Mouse (Mus musculus) liver, embryonic 11.5 days (tissue): ENCODE measurements at regions not wholly inside any gene's neighbourhood (a gene's known extent, or its start where the extent isn't known, plus 50 kb on each side); places are given as distances from the start of the nearest gene placed in this dataset.

Experiments used
- ATAC-seq: fragments of 200-750 bp; cut with Nextera tagmentation; replicated peaks from 2 replicates; pipeline ENCODE4 v1.8.0; 2017; ENCODE audit warnings: moderate number of reproducible peaks, mild to moderate bottlenecking, moderate TSS enrichment, moderate library complexity; ENCODE audit not compliant: low FRiP score
- DNase-seq: peaks from one replicate; pipeline ENCODE4 v3.0.0-alpha.2; 2017; ENCODE audit warnings: low spot score
- H3K27ac ChIP-seq: fragments of 300-500 bp; sonication (generic); 2 replicates; pipeline ENCODE4 v1.5.1; 2014; ENCODE audit warnings: mild to moderate bottlenecking, low read depth, low read length, control low read depth
- H3K27me3 ChIP-seq: fragments of 300-500 bp; sonication (generic); replicated peaks from 2 replicates; pipeline ENCODE4 v1.6.1; 2014; ENCODE audit warnings: low read length, mixed read lengths; ENCODE audit not compliant: control insufficient read depth, insufficient read depth
- H3K36me3 ChIP-seq: fragments of 300-500 bp; sonication (generic); 2 replicates; pipeline ENCODE4 v1.6.1; 2014; ENCODE audit warnings: mild to moderate bottlenecking, low read length, moderate library complexity, mixed read lengths; ENCODE audit not compliant: control insufficient read depth, insufficient read depth
- H3K4me1 ChIP-seq: fragments of 300-500 bp; sonication (generic); replicated peaks from 2 replicates; pipeline ENCODE4 v1.6.1; 2014; ENCODE audit warnings: low read length, mixed read lengths; ENCODE audit not compliant: control insufficient read depth, insufficient read depth
- H3K4me2 ChIP-seq: fragments of 300-500 bp; sonication (generic); 2 replicates; pipeline ENCODE4 v1.6.1; 2014; ENCODE audit warnings: mild to moderate bottlenecking, control low read depth, moderate library complexity
- H3K4me3 ChIP-seq: fragments of 300-500 bp; sonication (generic); 2 replicates; pipeline ENCODE4 v1.5.1; 2014; ENCODE audit warnings: low read depth, low read length, control low read depth
- H3K9ac ChIP-seq: fragments of 300-500 bp; sonication (generic); 2 replicates; pipeline ENCODE4 v1.6.1; 2014; ENCODE audit warnings: low read depth, low read length, control low read depth
- H3K9me3 ChIP-seq: fragments of 300-500 bp; sonication (generic); 2 replicates; pipeline ENCODE4 v1.6.1; 2016; ENCODE audit warnings: low read length, inconsistent platforms, mixed read lengths; ENCODE audit not compliant: control insufficient read depth
- WGBS: fragments of 180-500 bp; shearing (Covaris S2); extraction: QIAGEN DNeasy Blood & Tissue Kit; methylation state at CpG from one replicate; pipeline ENCODE4 v1.1.7; 2014; 5-methylcytosine and 5-hydroxymethylcytosine counted together

GRCm38 (mm10) chr13:119310013-119310412, 118.4 kb upstream of the Paip1 start:
- ATAC-seq (no peak), DNase-seq (no peak)
- no peaks in the 10 kb centered on the region for H3K4me1 ChIP-seq
- no peak overlapping the region for H3K27ac ChIP-seq
- 78% methylated on average over 3 of the region's 3 CpGs for WGBS
- no peak overlapping the region for H3K9ac ChIP-seq
- H3K4me3 ChIP-seq: no peak overlapping the region
- no peaks in the 10 kb centered on the region for H3K36me3 ChIP-seq
- H3K27me3 ChIP-seq: no peaks in the 10 kb centered on the region
- H3K4me2 ChIP-seq: no peak overlapping the region
- H3K9me3 ChIP-seq: no peaks in the 10 kb centered on the region

DNA sequence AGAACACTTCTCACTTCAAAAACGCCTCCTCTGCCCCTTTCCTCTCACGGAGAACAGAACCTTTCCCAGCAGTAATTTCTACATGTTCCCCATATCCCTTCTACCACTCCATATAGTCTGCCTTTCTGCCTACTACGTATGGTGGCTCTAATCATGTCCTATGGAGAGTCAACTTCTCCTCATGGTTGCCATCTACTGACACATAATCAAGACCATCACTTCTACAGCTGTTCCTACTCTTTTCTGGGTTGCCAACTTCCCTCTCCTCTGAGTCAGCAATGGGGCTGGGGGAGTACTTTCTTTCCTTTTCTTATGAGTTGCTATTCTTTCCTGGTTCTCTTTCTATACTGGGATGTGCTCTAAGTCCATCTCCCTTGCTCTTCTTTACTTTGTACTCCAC, 114.0 kb upstream of the Paip1 start:
- Histone ChIP-seq H3K4me3 (no peak overlapping the region), H3K27ac (no peak overlapping the region), H3K36me3 (no peaks in the 10 kb centered on the region), H3K27me3 (no peaks in the 10 kb centered on the region), H3K4me2 (no peak overlapping the region), H3K4me1 (no peaks in the 10 kb centered on the region), H3K9ac (no peak overlapping the region), H3K9me3 (no peaks in the 10 kb centered on the region)
- 81% methylated on average over 3 of the region's 3 CpGs for WGBS
- no peak for DNase-seq
- no peak for ATAC-seq

GRCm38 (mm10) chr13:119318358-119318757, 110.0 kb upstream of the Paip1 start:
- Histone ChIP-seq H3K9me3 (no peaks in the 10 kb centered on the region), H3K4me2 (no peak overlapping the region), H3K27me3 (no peaks in the 10 kb centered on the region), H3K4me3 (no peak overlapping the region), H3K9ac (no peak overlapping the region), H3K36me3 (no peaks in the 10 kb centered on the region), H3K4me1 (no peaks in the 10 kb centered on the region), H3K27ac (no peak overlapping the region)
- WGBS: 84% methylated on average over 1 of the region's 1 CpGs
- ATAC-seq (no peak), DNase-seq (no peak)

- Histone ChIP-seq H3K27me3 (no peaks in the 10 kb centered on the region), H3K4me2 (no peak overlapping the region), H3K4me3 (no peak overlapping the region), H3K36me3 (no peaks in the 10 kb centered on the region), H3K4me1 (no peaks in the 10 kb centered on the region), H3K27ac (no peak overlapping the region), H3K9me3 (no peaks in the 10 kb centered on the region), H3K9ac (no peak overlapping the region)
- no peak for DNase-seq
- 87% methylated on average over 2 of the region's 2 CpGs for WGBS
- ATAC-seq: no peak
Measured at GRCm38 (mm10) chr13:119325510-119325909, 102.9 kb upstream of the Paip1 start.

- Histone ChIP-seq H3K27me3 (no peaks in the 10 kb centered on the region), H3K4me2 (no peak overlapping the region), H3K9me3 (no peaks in the 10 kb centered on the region), H3K4me3 (no peak overlapping the region), H3K4me1 (no peaks in the 10 kb centered on the region), H3K36me3 (no peaks in the 10 kb centered on the region), H3K27ac (no peak overlapping the region), H3K9ac (no peak overlapping the region)
- no peak for DNase-seq
- ATAC-seq: no peak
- 75% methylated on average over 5 of the region's 5 CpGs for WGBS
Measured at GRCm38 (mm10) chr13:119326877-119327625, 101.3 kb upstream of the Paip1 start.

DNA sequence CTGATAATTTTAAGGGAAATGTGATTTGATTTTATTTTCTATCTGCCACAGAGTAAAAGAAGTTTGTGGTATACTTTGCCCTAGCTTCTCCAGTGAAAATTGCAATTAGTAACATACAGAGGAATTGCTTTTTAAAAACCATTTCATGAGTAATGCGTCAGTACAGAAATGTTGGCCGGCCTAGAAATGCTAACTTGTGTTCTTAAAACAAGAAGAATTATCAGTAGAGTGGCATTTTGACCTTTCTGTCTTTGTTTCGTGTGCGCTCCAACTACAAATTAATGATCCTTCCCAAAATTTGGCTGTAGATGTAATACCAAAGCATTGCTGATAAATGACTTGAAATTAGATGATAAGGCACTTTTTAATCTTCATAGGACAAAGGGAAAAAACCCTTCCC, 99.7 kb upstream of the Paip1 start:
- WGBS: 79% methylated on average over 4 of the region's 4 CpGs
- DNase-seq (no peak), ATAC-seq (no peak)
- Histone ChIP-seq H3K4me1 (no peaks in the 10 kb centered on the region), H3K9ac (no peak overlapping the region), H3K36me3 (no peaks in the 10 kb centered on the region), H3K9me3 (no peaks in the 10 kb centered on the region), H3K4me3 (no peak overlapping the region), H3K27ac (no peak overlapping the region), H3K4me2 (no peak overlapping the region), H3K27me3 (no peaks in the 10 kb centered on the region)

DNA sequence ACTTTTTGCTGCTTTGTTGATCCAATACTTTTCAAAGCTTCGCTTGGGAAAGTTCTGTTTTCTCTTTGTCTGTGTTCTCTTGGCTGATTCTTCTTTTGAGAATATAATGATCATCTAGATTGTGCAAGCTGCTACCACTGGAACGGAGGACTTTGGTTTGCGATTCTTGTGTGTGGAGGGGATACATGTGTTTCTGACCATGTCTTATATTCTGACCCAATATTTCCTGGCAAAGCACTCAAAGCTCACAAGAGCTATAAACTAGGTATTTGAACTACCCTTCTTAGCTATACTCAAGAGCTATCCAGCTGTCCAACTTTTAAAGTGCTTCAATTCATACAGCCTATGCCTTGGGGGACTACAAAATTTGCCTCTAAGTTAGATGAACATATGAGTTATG, 96.6 kb upstream of the Paip1 start:
- WGBS: 90% methylated on average over 3 of the region's 3 CpGs

DNA sequence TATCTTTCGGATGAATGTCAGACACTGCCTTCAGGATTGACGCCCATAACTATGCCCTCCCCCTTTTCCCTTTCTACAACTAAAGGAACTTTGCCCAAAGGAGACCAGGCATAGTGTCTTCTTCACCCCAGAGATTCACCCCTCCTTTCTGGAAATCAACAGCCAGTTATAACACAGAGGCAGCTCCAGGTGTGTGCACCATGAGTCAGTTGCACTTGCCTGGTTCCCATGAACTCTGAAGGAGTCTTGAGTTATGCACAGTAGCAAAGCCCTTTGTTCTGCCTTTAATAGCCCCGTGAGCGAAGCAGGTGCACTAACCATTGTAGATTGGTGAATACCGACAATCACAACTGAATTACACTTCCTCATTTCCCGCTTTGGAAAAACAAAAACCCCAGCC, 94.5 kb upstream of the Paip1 start:
- WGBS: 84% methylated on average over 6 of the region's 6 CpGs
- no peaks in the 10 kb centered on the region for H3K4me1 ChIP-seq
- H3K27me3 ChIP-seq: no peaks in the 10 kb centered on the region
- no peaks in the 10 kb centered on the region for H3K9me3 ChIP-seq
- peaks cover 7% of the 10 kb centered on the region for H3K36me3 ChIP-seq
- H3K9ac ChIP-seq: no peak overlapping the region
- ATAC-seq (no peak), DNase-seq (no peak)
- no peak overlapping the region for H3K4me2 ChIP-seq
- H3K27ac ChIP-seq: no peak overlapping the region
- no peak overlapping the region for H3K4me3 ChIP-seq

More for the DNA sequence above, 96.6 kb upstream of the Paip1 start:
- H3K4me2 ChIP-seq: no peak overlapping the region
- no peaks in the 10 kb centered on the region for H3K9me3 ChIP-seq
- ATAC-seq (no peak), DNase-seq (no peak)
- no peak overlapping the region for H3K4me3 ChIP-seq
- peaks cover 4% of the 10 kb centered on the region; the same call in 1 of the 2 replicates for H3K36me3 ChIP-seq
- no peak overlapping the region for H3K9ac ChIP-seq
- H3K4me1 ChIP-seq: no peaks in the 10 kb centered on the region
- no peaks in the 10 kb centered on the region for H3K27me3 ChIP-seq
- H3K27ac ChIP-seq: no peak overlapping the region

GRCm38 (mm10) chr13:119337861-119338260, 90.5 kb upstream of the Paip1 start:
- WGBS: 90% methylated on average over 5 of the region's 5 CpGs
- Histone ChIP-seq H3K27me3 (no peaks in the 10 kb centered on the region), H3K36me3 (peaks cover 7% of the 10 kb centered on the region), H3K27ac (no peak overlapping the region), H3K9ac (no peak overlapping the region), H3K4me3 (no peak overlapping the region), H3K4me2 (no peak overlapping the region), H3K9me3 (no peaks in the 10 kb centered on the region), H3K4me1 (no peaks in the 10 kb centered on the region)
- DNase-seq: no peak
- ATAC-seq: no peak
